Mouse (Mus musculus) midbrain, embryonic 11.5 days (tissue): ENCODE measurements at regions not wholly inside any gene's neighbourhood (a gene's known extent, or its start where the extent isn't known, plus 50 kb on each side); places are given as distances from the start of the nearest gene placed in this dataset.

Experiments
- ATAC-seq: fragments of 200-750 bp; cut with Nextera tagmentation; 2 replicates; pipeline ENCODE4 v1.8.0; 2017; ENCODE audit warnings: moderate TSS enrichment, moderate library complexity; ENCODE audit not compliant: low FRiP score
- DNase-seq: peaks from one replicate; pipeline ENCODE4 v3.0.0; 2015; ENCODE audit warnings: low spot score; ENCODE audit errors: missing footprints
- H3K27ac ChIP-seq: fragments of 300-500 bp; sonication (generic); 2 replicates; pipeline ENCODE4 v1.5.1; 2014; ENCODE audit warnings: low read depth, low read length
- H3K27me3 ChIP-seq: fragments of 300-500 bp; sonication (generic); 2 replicates; pipeline ENCODE4 v1.6.1; 2014; ENCODE audit warnings: mild to moderate bottlenecking, low read length, moderate library complexity, mixed read lengths; ENCODE audit not compliant: control insufficient read depth, insufficient read depth
- H3K36me3 ChIP-seq: fragments of 300-500 bp; sonication (generic); 2 replicates; pipeline ENCODE4 v1.6.1; 2014; ENCODE audit warnings: mild to moderate bottlenecking, low read length, moderate library complexity, mixed read lengths; ENCODE audit not compliant: control insufficient read depth, insufficient read depth
- H3K4me1 ChIP-seq: fragments of 300-500 bp; sonication (generic); 2 replicates; pipeline ENCODE4 v1.6.1; 2014; ENCODE audit warnings: low read length; ENCODE audit not compliant: control insufficient read depth, insufficient read depth
- H3K4me2 ChIP-seq: fragments of 300-500 bp; sonication (generic); 2 replicates; pipeline ENCODE4 v1.6.1; 2014; ENCODE audit warnings: mild to moderate bottlenecking, moderate library complexity
- H3K4me3 ChIP-seq: fragments of 300-500 bp; sonication (generic); 2 replicates; pipeline ENCODE4 v1.5.1; 2014; ENCODE audit warnings: low read depth, low read length
- H3K9ac ChIP-seq: fragments of 300-500 bp; sonication (generic); 2 replicates; pipeline ENCODE4 v1.6.1; 2014; ENCODE audit warnings: low read length
- H3K9me3 ChIP-seq: fragments of 300-500 bp; sonication (generic); 2 replicates; pipeline ENCODE4 v1.6.1; 2016; ENCODE audit warnings: low read length; ENCODE audit not compliant: control insufficient read depth
- WGBS: fragments of 180-500 bp; shearing (Covaris S2); extraction: QIAGEN DNeasy Blood & Tissue Kit; methylation state at CpG from one replicate; pipeline ENCODE4 v1.1.7; 2014; 5-methylcytosine and 5-hydroxymethylcytosine counted together

- Histone ChIP-seq H3K36me3 (no peaks in the 10 kb centered on the region), H3K4me1 (no peaks in the 10 kb centered on the region), H3K4me2 (no peak overlapping the region), H3K9me3 (no peaks in the 10 kb centered on the region), H3K9ac (no peak overlapping the region), H3K27me3 (no peaks in the 10 kb centered on the region), H3K27ac (no peak overlapping the region), H3K4me3 (no peak overlapping the region)
- DNase-seq (no peak), ATAC-seq (no peak)
- 57% methylated on average over 1 of the region's 1 CpGs for WGBS
Observed at GRCm38 (mm10) chr2:178771435-178771834, 341.1 kb downstream of the Cdh26 start.

- 92% methylated on average over 3 of the region's 3 CpGs for WGBS
- no peak overlapping the region for H3K9ac ChIP-seq
- H3K27me3 ChIP-seq = no peaks in the 10 kb centered on the region
- no peak overlapping the region for H3K4me3 ChIP-seq
- H3K4me1 ChIP-seq = no peaks in the 10 kb centered on the region
- DNase-seq = no peak
- H3K27ac ChIP-seq = no peak overlapping the region
- no peaks in the 10 kb centered on the region for H3K36me3 ChIP-seq
- H3K4me2 ChIP-seq = no peak overlapping the region
- ATAC-seq = no peak
- H3K9me3 ChIP-seq = no peaks in the 10 kb centered on the region
Observed at GRCm38 (mm10) chr2:178771881-178772280, 341.6 kb downstream of the Cdh26 start.

GRCm38 (mm10) chr2:178784822-178785589 is 354.7 kb downstream of the Cdh26 start:
- Histone ChIP-seq H3K9ac (no peak overlapping the region), H3K36me3 (no peaks in the 10 kb centered on the region), H3K27me3 (no peaks in the 10 kb centered on the region), H3K27ac (no peak overlapping the region), H3K4me3 (no peak overlapping the region), H3K4me1 (no peaks in the 10 kb centered on the region; the same call in 1 of the 2 replicates), H3K4me2 (no peak overlapping the region), H3K9me3 (no peaks in the 10 kb centered on the region)
- no peak for DNase-seq
- no peak for ATAC-seq
- WGBS = 76% methylated on average over 25 of the region's 25 CpGs

GRCm38 (mm10) chr2:178785843-178786242 is 355.5 kb downstream of the Cdh26 start:
- ATAC-seq (no peak), DNase-seq (no peak)

GRCm38 (mm10) chr2:178795841-178796240 is 365.5 kb downstream of the Cdh26 start:
- WGBS = 39% methylated on average over 3 of the region's 3 CpGs
- Histone ChIP-seq H3K36me3 (no peaks in the 10 kb centered on the region), H3K4me3 (no peak overlapping the region), H3K4me2 (no peak overlapping the region), H3K4me1 (no peaks in the 10 kb centered on the region), H3K9me3 (no peaks in the 10 kb centered on the region), H3K9ac (no peak overlapping the region), H3K27me3 (no peaks in the 10 kb centered on the region), H3K27ac (no peak overlapping the region)
- ATAC-seq (no peak), DNase-seq (no peak)

More at GRCm38 (mm10) chr2:178785843-178786242, 355.5 kb downstream of the Cdh26 start:
- H3K27me3 ChIP-seq = no peaks in the 10 kb centered on the region
- no peak overlapping the region for H3K27ac ChIP-seq
- 50% methylated on average over 6 of the region's 6 CpGs for WGBS
- no peak overlapping the region for H3K9ac ChIP-seq
- H3K36me3 ChIP-seq = no peaks in the 10 kb centered on the region
- H3K4me1 ChIP-seq = no peaks in the 10 kb centered on the region; the same call in 1 of the 2 replicates
- H3K9me3 ChIP-seq = no peaks in the 10 kb centered on the region
- H3K4me2 ChIP-seq = no peak overlapping the region
- no peak overlapping the region for H3K4me3 ChIP-seq

GRCm38 (mm10) chr2:178801464-178801863 is 371.1 kb downstream of the Cdh26 start:
- no peaks in the 10 kb centered on the region for H3K36me3 ChIP-seq
- no peaks in the 10 kb centered on the region for H3K27me3 ChIP-seq
- no peaks in the 10 kb centered on the region for H3K9me3 ChIP-seq
- no peak overlapping the region for H3K4me2 ChIP-seq
- ATAC-seq (no peak), DNase-seq (no peak)
- H3K27ac ChIP-seq = no peak overlapping the region
- no peak overlapping the region for H3K4me3 ChIP-seq
- H3K9ac ChIP-seq = no peak overlapping the region
- H3K4me1 ChIP-seq = no peaks in the 10 kb centered on the region
- WGBS = 63% methylated on average over 12 of the region's 12 CpGs

GRCm38 (mm10) chr2:178805283-178805682 is 375.0 kb downstream of the Cdh26 start:
- WGBS = 74% methylated on average over 8 of the region's 8 CpGs
- no peaks in the 10 kb centered on the region for H3K27me3 ChIP-seq
- ATAC-seq (no peak), DNase-seq (no peak)
- no peaks in the 10 kb centered on the region for H3K36me3 ChIP-seq
- H3K9ac ChIP-seq = no peak overlapping the region
- H3K4me3 ChIP-seq = no peak overlapping the region
- no peaks in the 10 kb centered on the region for H3K9me3 ChIP-seq
- no peak overlapping the region for H3K27ac ChIP-seq
- H3K4me2 ChIP-seq = no peak overlapping the region
- no peaks in the 10 kb centered on the region for H3K4me1 ChIP-seq

- 88% methylated on average over 6 of the region's 6 CpGs for WGBS
- no peak for ATAC-seq
Observed at GRCm38 (mm10) chr2:178821552-178821951, 391.2 kb downstream of the Cdh26 start.

GRCm38 (mm10) chr2:178830313-178830712 is 400.0 kb downstream of the Cdh26 start:
- no peak overlapping the region for H3K4me3 ChIP-seq
- no peaks in the 10 kb centered on the region for H3K4me1 ChIP-seq
- H3K9me3 ChIP-seq = no peaks in the 10 kb centered on the region
- no peaks in the 10 kb centered on the region for H3K36me3 ChIP-seq
- no peaks in the 10 kb centered on the region for H3K27me3 ChIP-seq
- DNase-seq = no peak
- WGBS = 90% methylated on average over 3 of the region's 3 CpGs
- ATAC-seq = 0 out of 2 replicates have a peak, but pooled peaks have one; percentile 22
- no peak overlapping the region for H3K27ac ChIP-seq
- no peak overlapping the region for H3K4me2 ChIP-seq
- H3K9ac ChIP-seq = no peak overlapping the region

More at GRCm38 (mm10) chr2:178821552-178821951, 391.2 kb downstream of the Cdh26 start:
- Histone ChIP-seq H3K4me3 (no peak overlapping the region), H3K4me2 (no peak overlapping the region), H3K27ac (no peak overlapping the region), H3K27me3 (no peaks in the 10 kb centered on the region), H3K9me3 (no peaks in the 10 kb centered on the region), H3K4me1 (no peaks in the 10 kb centered on the region), H3K9ac (no peak overlapping the region), H3K36me3 (no peaks in the 10 kb centered on the region)
- DNase-seq = no peak
